In genomic region chr6:37441251-37442011, GRCm38 (mm10) we compare ENCODE assay signal across 8 mouse cellular contexts. TPM values are rescaled to one million over a fixed set of nuclear protein-coding genes. Genes with fewer than 3 reads are reported as not detected.
DNase-seq lines count a peak whose midpoint lies in the region; ATAC-seq lines count a peak whose summit lies in the region.

No protein-coding gene starts in this region.

- DNase-seq in right cerebral cortex, postnatal 10 days (ENCODE audit: low spot score in 2 of 2) = peak; percentile 37 to 44
- no peak for DNase-seq in right cerebral cortex, postnatal 36 days (ENCODE audit: low spot score in 2 of 2)
- DNase-seq in adrenal gland, postnatal 36 days = peak; percentile 49 to 72
- peak; percentile 23 for DNase-seq in forebrain, embryonic 14.5 days (ENCODE audit: low spot score)
- no peak for DNase-seq in MN1 (ENCODE audit: low spot score)
- DNase-seq in frontal cortex, postnatal 10 days (ENCODE audit: low spot score in 2 of 2) = no peak

- H3K4me2 ChIP-seq in forebrain, embryonic 14.5 days (ENCODE audit: low read length) = peak overlapping the region; percentile 62
- H3K4me2 ChIP-seq in intestine, embryonic 15.5 days (replicated peaks) = peak overlapping the region; percentile 71

- 0 out of 2 replicates have a peak, but pooled peaks cover 3% of the 10 kb centered on the region for H3K4me1 ChIP-seq in forebrain, embryonic 14.5 days (ENCODE audit: control insufficient read depth, insufficient read depth, low read length)
- H3K4me1 ChIP-seq in intestine, embryonic 15.5 days (replicated peaks) = peaks cover 22% of the 10 kb centered on the region; the same call in 1 of the 2 replicates

- H3K27ac ChIP-seq in forebrain, embryonic 14.5 days (ENCODE audit: low read depth, low read length) = peak overlapping the region; percentile 39; the same call in 1 of the 2 replicates
- peak overlapping the region; percentile 88 for H3K27ac ChIP-seq in intestine, embryonic 15.5 days

- peak overlapping the region; percentile 78 for H3K4me3 ChIP-seq in forebrain, embryonic 14.5 days (ENCODE audit: low read depth, low read length)
- peak overlapping the region; percentile 83 for H3K4me3 ChIP-seq in intestine, embryonic 15.5 days (replicated peaks)

- peak overlapping the region; percentile 69 for H3K9ac ChIP-seq in forebrain, embryonic 14.5 days (ENCODE audit: low read length)
- H3K9ac ChIP-seq in intestine, embryonic 15.5 days = peak overlapping the region; percentile 86

- H3K36me3 ChIP-seq in forebrain, embryonic 14.5 days (ENCODE audit: control insufficient read depth, insufficient read depth, low read length) = no peaks in the 10 kb centered on the region
- no peaks in the 10 kb centered on the region for H3K36me3 ChIP-seq in intestine, embryonic 15.5 days

- no peaks in the 10 kb centered on the region for H3K9me3 ChIP-seq in forebrain, embryonic 14.5 days (replicated peaks; ENCODE audit: control insufficient read depth, low read length)
- no peaks in the 10 kb centered on the region for H3K9me3 ChIP-seq in intestine, embryonic 15.5 days

- H3K27me3 ChIP-seq in forebrain, embryonic 14.5 days (replicated peaks; ENCODE audit: control insufficient read depth, insufficient read depth, low read length) = no peaks in the 10 kb centered on the region
- H3K27me3 ChIP-seq in intestine, embryonic 15.5 days (replicated peaks) = no peaks in the 10 kb centered on the region

- peak; percentile 56 for ATAC-seq in forebrain, embryonic 14.5 days
- peak; percentile 60 for ATAC-seq in intestine, embryonic 15.5 days
- peak; percentile 41 for ATAC-seq in megakaryocyte-erythroid progenitor cell, adult 5-6 weeks (replicated peaks; ENCODE audit: low FRiP score, low TSS enrichment, poor library complexity, severe bottlenecking)

- 2% methylated on average over 40 of the region's 40 CpGs for WGBS in forebrain, embryonic 14.5 days
- under 1% methylated on average over 40 of the region's 40 CpGs for WGBS in intestine, embryonic 15.5 days

RNA-seq across cellular contexts. Expression of gene Creb3l2, which starts 0.5 kb away (rescaled TPM):
- total RNA-seq in adrenal gland, postnatal 36 days (2021) = 100 to 1,000 TPM in 1 of 2 experiments, 10 to 100 TPM in 1; 89.5 to 100 TPM
- 2.4 and 2.9 TPM in 2 replicates for polyA plus RNA-seq in forebrain, embryonic 14.5 days (2014; fragmentation: Nextera tagmentation; extraction: Ambion mirVana)
- polyA plus RNA-seq in intestine, embryonic 15.5 days (2015; fragmentation: Nextera tagmentation; extraction: Ambion mirVana) = 15.6 and 15.8 TPM in 2 replicates
- total RNA-seq in megakaryocyte-erythroid progenitor cell, adult 5-6 weeks (2014; fragmentation: Nextera tagmentation) = 15.3 and 18.3 TPM in 2 replicates
- 3.4 and 7.3 TPM in 2 replicates for total RNA-seq in megakaryocyte-erythroid progenitor cell, adult 5-6 weeks (2017)

Comparison
In these comparisons a context has a peak if more than half of its experiments do, and no peak if none do; other contexts are left out.
1. DNase-seq: peak in right cerebral cortex, postnatal 10 days (2 of 2), adrenal gland, postnatal 36 days (2 of 2) and forebrain, embryonic 14.5 days (single experiment); none in right cerebral cortex, postnatal 36 days (0 of 2), MN1 (single experiment) and frontal cortex, postnatal 10 days (0 of 2).
2. RNA of gene Creb3l2, which starts 0.5 kb away (total RNA-seq): 89.5 to 100 TPM in adrenal gland, postnatal 36 days; 3.4 to 18.3 TPM in megakaryocyte-erythroid progenitor cell, adult 5-6 weeks; every median in the first group is over 4 times any median in the second.
3. Peak in every context shown above with its lines, with median percentiles within 50 percentile points of each other: ATAC-seq.